Mouse (Mus musculus) frontal cortex, postnatal 36 days (tissue): Measurements from ENCODE around the gene Pdpr.
A peak's percentile ranks its signal among the peaks of the same experiment; 100 is the strongest.
"Not testable (repeated sequence)": the region's sequence is repeated elsewhere in the genome, so short reads cannot be mapped to it uniquely, and the experiment has no call there.

Source experiments
- DNase-seq, 2 experiments: peaks; one replicate each; pipeline ENCODE4 v3.0.0; 2022; ENCODE audit warnings: low spot score in 2 of 2

The Pdpr gene

DNA sequence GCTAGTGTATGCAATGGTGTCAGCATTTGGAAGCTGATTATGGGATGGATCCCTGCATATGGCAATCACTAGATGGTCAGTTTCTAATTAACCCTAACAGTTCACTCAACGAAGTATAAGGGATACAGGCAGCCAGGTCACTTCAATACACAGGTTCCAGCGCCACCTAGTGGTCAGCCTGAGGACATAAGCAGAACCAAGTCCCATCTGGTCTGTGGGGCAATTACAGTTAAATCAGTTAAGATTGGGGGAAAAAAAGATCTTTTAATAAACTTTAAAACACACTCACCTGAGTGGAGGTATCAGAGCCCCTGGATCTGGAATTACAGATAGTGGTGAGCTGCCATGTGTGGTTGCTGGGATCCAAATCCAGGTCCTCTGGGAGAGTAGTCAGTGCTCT lies 4.3 kb upstream of the Pdpr start:
- DNase-seq: peak; percentile 69 to 73

GRCm38 (mm10) chr8:111091706-111092105 lies 2.7 kb upstream of the Pdpr start:
- DNase-seq: no peak

- DNase-seq: not testable (repeated sequence)
Observed at GRCm38 (mm10) chr8:111092326-111092725, 2.1 kb upstream of the Pdpr start, which contains the start of gene Clec18a. TSS of gene Clec18a (minus strand) at chr8:111092426.

- not testable (repeated sequence) for DNase-seq
Observed at GRCm38 (mm10) chr8:111094719-111095302, 381 bp downstream of the Pdpr start.

- no peak for DNase-seq
Observed at GRCm38 (mm10) chr8:111114891-111115290, 20.5 kb downstream of the Pdpr start.

- DNase-seq: no peak
Observed at GRCm38 (mm10) chr8:111119481-111119880, 25.1 kb downstream of the Pdpr start.

DNA sequence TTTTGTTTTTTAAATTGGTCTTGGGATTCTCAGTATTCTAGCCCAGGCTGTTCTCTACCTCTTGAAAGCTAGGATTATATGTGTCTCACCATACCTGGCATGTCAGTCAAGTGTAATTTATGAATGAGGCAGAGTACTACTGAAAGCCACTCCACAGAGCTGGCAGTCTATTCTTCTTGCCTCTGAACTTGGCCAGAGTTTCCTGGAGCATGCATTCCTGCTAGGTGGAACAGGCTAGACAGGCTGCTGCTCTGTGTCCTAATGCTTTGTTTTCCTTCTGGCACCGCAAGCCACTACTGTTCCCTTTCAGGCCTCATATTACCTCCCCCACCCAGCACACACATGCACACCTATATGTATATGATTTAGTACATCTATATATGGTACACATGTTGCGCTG lies 36.3 kb downstream of the Pdpr start:
- no peak for DNase-seq

GRCm38 (mm10) chr8:111142521-111142920 lies 48.1 kb downstream of the Pdpr start:
- no peak for DNase-seq

DNA sequence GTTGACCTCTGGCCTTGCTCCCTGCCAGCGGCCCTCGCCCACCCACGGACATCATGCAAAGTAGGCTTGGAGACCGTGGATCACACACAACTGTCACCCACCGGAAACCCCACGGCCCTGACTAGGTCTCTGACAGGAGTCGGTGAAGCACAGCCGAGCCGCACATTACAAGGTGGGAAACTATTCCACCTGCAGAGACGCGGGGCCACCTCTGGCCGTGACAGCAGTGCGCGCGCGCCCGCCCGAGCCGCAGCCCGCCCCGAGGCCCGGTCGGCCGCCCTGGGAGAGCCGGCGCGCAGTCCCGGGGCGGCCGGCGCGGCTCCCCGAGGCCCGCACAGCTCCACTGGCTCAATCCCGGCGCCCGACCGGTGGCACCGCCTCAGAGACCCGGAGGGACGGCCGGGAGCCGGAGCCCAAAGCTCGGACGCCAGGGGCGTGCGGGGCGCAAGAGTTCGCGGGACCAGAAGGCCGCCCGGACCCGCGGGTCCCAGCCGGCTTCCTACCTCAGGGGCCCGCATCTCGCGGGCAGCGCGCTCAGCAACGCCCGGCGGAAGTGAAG lies 50.5 kb downstream of the Pdpr start:
- peak in 1 of 2 experiments; percentile 21 for DNase-seq

DNA sequence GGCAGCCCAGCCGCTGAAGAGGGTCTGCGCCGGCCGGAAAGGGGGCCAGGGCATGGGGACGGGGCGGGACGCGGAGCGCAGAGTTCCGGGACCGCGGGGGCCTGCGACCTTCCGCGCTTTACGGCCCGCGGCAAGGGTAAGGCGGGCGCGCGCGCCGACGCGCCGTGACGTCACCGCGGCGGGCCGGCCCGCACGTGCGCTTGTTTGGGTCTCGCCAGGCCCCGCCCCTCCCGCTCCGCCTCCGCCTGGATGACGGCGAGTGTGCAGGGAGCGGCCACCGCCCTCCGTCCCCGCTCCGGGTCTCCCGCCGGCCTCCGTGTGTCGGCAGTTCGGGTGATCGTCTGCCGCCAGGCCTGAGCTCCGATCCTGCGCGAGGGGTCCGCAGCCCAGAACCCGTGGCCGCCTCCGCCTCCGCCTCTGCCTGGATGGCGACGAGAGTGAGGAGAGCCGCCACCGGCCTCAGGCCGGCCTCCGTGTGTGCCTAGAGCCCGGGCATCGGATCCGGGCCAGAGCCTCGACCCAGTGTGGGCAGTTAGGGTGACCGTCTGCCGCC lies 51.1 kb downstream of the Pdpr start:
- DNase-seq: peak; percentile 87 to 90

- no peak for DNase-seq
Observed at GRCm38 (mm10) chr8:111155721-111156436, 61.4 kb downstream of the Pdpr start.

DNA sequence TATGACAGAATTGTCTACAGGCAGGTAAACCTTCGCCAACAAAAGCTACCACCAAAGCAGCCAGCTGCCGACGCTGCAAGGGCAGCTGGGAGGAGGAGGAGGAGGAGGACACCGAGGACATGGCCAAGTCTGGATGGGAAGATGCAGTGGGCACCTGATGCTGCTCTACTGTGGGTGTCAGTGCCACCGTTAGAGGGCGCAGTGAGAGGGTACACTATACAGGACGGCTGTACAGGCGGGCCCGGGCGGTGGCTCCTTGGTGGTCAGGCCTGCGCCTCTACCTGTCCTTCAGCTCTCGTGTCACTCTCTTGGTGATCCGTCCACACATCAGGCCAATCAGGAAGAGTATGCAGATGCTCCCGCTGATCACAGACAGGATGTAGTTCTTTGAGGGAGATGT lies 63.2 kb downstream of the Pdpr start:
- DNase-seq: peak; percentile 50 to 53

GRCm38 (mm10) chr8:111171661-111172060 lies 77.2 kb downstream of the Pdpr start:
- DNase-seq: no peak

DNA sequence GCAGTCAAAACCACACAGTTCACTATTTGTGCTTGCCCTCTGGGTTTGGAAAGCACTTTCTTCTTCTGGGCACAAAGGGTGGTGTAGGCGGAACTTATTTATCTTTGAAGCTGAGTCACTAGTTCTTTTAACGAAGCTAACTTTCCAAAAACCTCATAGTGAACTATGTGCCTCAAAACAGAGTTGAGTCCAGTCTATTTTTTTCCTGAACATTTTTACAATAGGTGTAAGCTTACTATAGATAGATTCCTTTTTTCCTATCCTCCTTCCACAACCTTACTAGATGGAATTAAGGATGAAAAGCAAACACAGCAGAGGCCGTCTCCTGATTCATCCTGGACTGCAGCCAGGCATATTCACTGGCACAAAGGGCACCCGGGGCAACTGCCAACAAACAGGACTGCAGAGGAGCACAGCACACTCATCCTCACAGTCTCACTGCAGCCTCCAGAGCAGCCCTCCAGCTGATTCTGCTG lies 91.1 kb downstream of the Pdpr start:
- DNase-seq: peak; percentile 53
